8 mouse cellular contexts compared by ENCODE assay signal in genomic region chr7:43580526-43580925, GRCm38 (mm10). TPM values are rescaled to one million over a fixed set of nuclear protein-coding genes. Genes with fewer than 3 reads are reported as not detected.
DNase-seq lines count a peak whose midpoint lies in the region; ATAC-seq and TF ChIP-seq lines count a peak whose summit lies in the region.

No protein-coding gene starts in this region.

- H3K27me3 ChIP-seq in hindbrain, embryonic 12.5 days: no peaks in the 10 kb centered on the region
- H3K27me3 ChIP-seq in liver, postnatal 0 days (ENCODE audit: insufficient read depth, low read length): no peaks in the 10 kb centered on the region

- DNase-seq in left cerebral cortex, postnatal 25 days (ENCODE audit: low spot score in 2 of 2): peak; percentile 17 to 37
- no peak for DNase-seq in left cerebral cortex, adult 8-10 months (ENCODE audit: low spot score in 2 of 2)
- DNase-seq in cerebellum, postnatal 10 days: peak; percentile 32 to 43
- no peak for DNase-seq in liver, postnatal 0 days
- DNase-seq in T-cell, adult 2 months (ENCODE audit: low spot score): no peak
- DNase-seq in thymus, postnatal 4 days: no peak
- no peak for DNase-seq in kidney, adult 18-20 months

- intact Hi-C loops in left cerebral cortex, postnatal 25 days (cut with DNase I): loop anchor here (10.0 kb wide), 1 partner anchor 314 kb away; no protein-coding TSS in a partner anchor

- peaks cover 18% of the 10 kb centered on the region for H3K36me3 ChIP-seq in hindbrain, embryonic 12.5 days
- H3K36me3 ChIP-seq in liver, postnatal 0 days (replicated peaks; ENCODE audit: insufficient read depth, low read length): peaks cover 17% of the 10 kb centered on the region

- TF ChIP-seq CTCF in liver, postnatal 0 days (IDR thresholded peaks at IDR 0.05; ENCODE audit: low read depth): no peak

- no peak for ATAC-seq in hindbrain, embryonic 12.5 days (ENCODE audit: low FRiP score)
- ATAC-seq in liver, postnatal 0 days: no peak

- H3K4me3 ChIP-seq in hindbrain, embryonic 12.5 days: peak overlapping the region; percentile 60
- peak overlapping the region; percentile 59 for H3K4me3 ChIP-seq in liver, postnatal 0 days (ENCODE audit: low read depth, low read length)

- no peak for TF ChIP-seq EP300 in liver, postnatal 0 days (IDR thresholded peaks at IDR 0.05; ENCODE audit: low read depth)

- peaks cover 22% of the 10 kb centered on the region for H3K4me1 ChIP-seq in hindbrain, embryonic 12.5 days
- peaks cover 6% of the 10 kb centered on the region; the same call in 1 of the 2 replicates for H3K4me1 ChIP-seq in liver, postnatal 0 days (ENCODE audit: insufficient read depth)

- H3K4me2 ChIP-seq in hindbrain, embryonic 12.5 days (replicated peaks): peak overlapping the region; percentile 76
- H3K4me2 ChIP-seq in liver, postnatal 0 days (ENCODE audit: low read depth, low read length): peak overlapping the region; percentile 69

- no peaks in the 10 kb centered on the region for H3K9me3 ChIP-seq in hindbrain, embryonic 12.5 days (replicated peaks)
- no peaks in the 10 kb centered on the region for H3K9me3 ChIP-seq in liver, postnatal 0 days (ENCODE audit: low read length)

- H3K27ac ChIP-seq in hindbrain, embryonic 12.5 days: peak overlapping the region; percentile 88
- no peak overlapping the region for H3K27ac ChIP-seq in liver, postnatal 0 days (ENCODE audit: low read depth)

- peak overlapping the region; percentile 81 for H3K9ac ChIP-seq in hindbrain, embryonic 12.5 days
- no peak overlapping the region; the same call in 1 of the 2 replicates for H3K9ac ChIP-seq in liver, postnatal 0 days (replicated peaks)

- WGBS in hindbrain, embryonic 12.5 days: 64% methylated on average over 5 of the region's 5 CpGs
- WGBS in liver, postnatal 0 days (ENCODE audit: insufficient replicate concordance): 70% methylated on average over 5 of the region's 5 CpGs

RNA-seq across cellular contexts. Expression of gene Zfp719, which starts 1.1 kb away (rescaled TPM):
- total RNA-seq in left cerebral cortex, postnatal 25 days (2021): 10 to 100 TPM; 15.0 to 17.1 TPM
- total RNA-seq in left cerebral cortex, adult 8-10 months (2022): 10 to 100 TPM; 17.8 to 18.8 (median 18.2) TPM
- polyA plus RNA-seq in hindbrain, embryonic 12.5 days (2016; fragmentation: Nextera tagmentation; extraction: Ambion mirVana): 17.2 and 17.6 TPM in 2 replicates
- polyA plus RNA-seq in liver, postnatal 0 days (2015; fragmentation: Nextera tagmentation; extraction: Ambion mirVana): 1.3 TPM in 2 replicates

RNA-seq across cellular contexts. Expression of gene Zfp658, which starts 18.5 kb away (rescaled TPM):
- 1 to 10 TPM; 3.8 to 4.7 TPM for total RNA-seq in left cerebral cortex, postnatal 25 days (2021)
- total RNA-seq in left cerebral cortex, adult 8-10 months (2022): 1 to 10 TPM; 3.8 to 6.1 (median 4.7) TPM
- 8.4 and 9.6 TPM in 2 replicates for polyA plus RNA-seq in hindbrain, embryonic 12.5 days (2016; fragmentation: Nextera tagmentation; extraction: Ambion mirVana)
- 0.14 and 0.26 TPM in 2 replicates for polyA plus RNA-seq in liver, postnatal 0 days (2015; fragmentation: Nextera tagmentation; extraction: Ambion mirVana)

RNA-seq across cellular contexts. Expression of gene Zfp819, which starts 26.4 kb away (rescaled TPM):
- total RNA-seq in left cerebral cortex, postnatal 25 days (2021): under 1 TPM in 1 of 2 experiments, not detected in 1; 0.37 TPM
- under 1 TPM; 0.26 to 0.35 (median 0.29) TPM for total RNA-seq in left cerebral cortex, adult 8-10 months (2022)
- 0.34 and 0.37 TPM in 2 replicates for polyA plus RNA-seq in hindbrain, embryonic 12.5 days (2016; fragmentation: Nextera tagmentation; extraction: Ambion mirVana)
- polyA plus RNA-seq in liver, postnatal 0 days (2015; fragmentation: Nextera tagmentation; extraction: Ambion mirVana): not detected in 2 replicates

RNA-seq across cellular contexts. Expression of gene Cd33, which starts 36.3 kb away (rescaled TPM):
- total RNA-seq in left cerebral cortex, postnatal 25 days (2021): 1 to 10 TPM; 4.4 to 5.1 TPM
- 10 to 100 TPM in 1 of 4 experiments, 1 to 10 TPM in 3; 5.0 to 11.8 (median 7.3) TPM for total RNA-seq in left cerebral cortex, adult 8-10 months (2022)
- 0.70 and 1.4 TPM in 2 replicates for polyA plus RNA-seq in hindbrain, embryonic 12.5 days (2016; fragmentation: Nextera tagmentation; extraction: Ambion mirVana)
- polyA plus RNA-seq in liver, postnatal 0 days (2015; fragmentation: Nextera tagmentation; extraction: Ambion mirVana): 3.9 and 5.1 TPM in 2 replicates

RNA-seq across cellular contexts. Expression of gene Ceacam18, which starts 54.0 kb away (rescaled TPM):
- total RNA-seq in left cerebral cortex, postnatal 25 days (2021): not detected
- not detected for total RNA-seq in left cerebral cortex, adult 8-10 months (2022)
- polyA plus RNA-seq in hindbrain, embryonic 12.5 days (2016; fragmentation: Nextera tagmentation; extraction: Ambion mirVana): not detected in 2 replicates
- polyA plus RNA-seq in liver, postnatal 0 days (2015; fragmentation: Nextera tagmentation; extraction: Ambion mirVana): 0.14 TPM in 1 of 2 replicates, not detected in the other

Comparison
In these comparisons a context has a peak if more than half of its experiments do, and no peak if none do; other contexts are left out.
1. DNase-seq: peak in left cerebral cortex, postnatal 25 days (2 of 2) and cerebellum, postnatal 10 days (2 of 2); none in left cerebral cortex, adult 8-10 months (0 of 2), liver, postnatal 0 days (single experiment), T-cell, adult 2 months (single experiment), thymus, postnatal 4 days (single experiment) and kidney, adult 18-20 months (single experiment).